Comparison of ENCODE assay signal across 10 mouse cellular contexts in genomic region chr6:142040306-142041175, GRCm38 (mm10). TPM values are rescaled to one million over a fixed set of nuclear protein-coding genes. Genes with fewer than 3 reads are reported as not detected.
DNase-seq lines count a peak whose midpoint lies in the region; ATAC-seq lines count a peak whose summit lies in the region.
"Had no signal": no experiment of that assay in that cellular context is flagged by ENCODE, and none has a peak within 500 bp of the region (broad histone marks: within the 10 kb centered on the region; RNA-seq: fewer than 3 reads in every experiment).

No protein-coding gene starts in this region.

- no peak overlapping the region for H3K4me2 ChIP-seq in hindbrain, embryonic 13.5 days
- H3K4me2 ChIP-seq: embryonic facial prominence, embryonic 12.5 days had no signal

- H3K9me3 ChIP-seq in hindbrain, embryonic 13.5 days: no peaks in the 10 kb centered on the region
- H3K9me3 ChIP-seq: embryonic facial prominence, embryonic 12.5 days had no signal

- no peaks in the 10 kb centered on the region for H3K27me3 ChIP-seq in hindbrain, embryonic 13.5 days
- H3K27me3 ChIP-seq in splenic B cell, adult 2 months (ENCODE audit: control insufficient read depth, insufficient read depth, low read length, poor library complexity, severe bottlenecking): no peaks in the 10 kb centered on the region
- H3K27me3 ChIP-seq: embryonic facial prominence, embryonic 12.5 days had no signal

- no peaks in the 10 kb centered on the region for H3K36me3 ChIP-seq in hindbrain, embryonic 13.5 days
- H3K36me3 ChIP-seq in splenic B cell, adult 2 months (ENCODE audit: control insufficient read depth, insufficient read depth, low read length, poor library complexity, severe bottlenecking): no peaks in the 10 kb centered on the region
- H3K36me3 ChIP-seq: embryonic facial prominence, embryonic 12.5 days had no signal

- WGBS in hindbrain, embryonic 13.5 days: 43% methylated on average over 16 of the region's 16 CpGs

- H3K4me1 ChIP-seq in hindbrain, embryonic 13.5 days (replicated peaks): no peaks in the 10 kb centered on the region
- H3K4me1 ChIP-seq: embryonic facial prominence, embryonic 12.5 days had no signal

- no peak overlapping the region for H3K4me3 ChIP-seq in hindbrain, embryonic 13.5 days
- H3K4me3 ChIP-seq: embryonic facial prominence, embryonic 12.5 days had no signal

- peak; percentile 78 for ATAC-seq in hindbrain, embryonic 13.5 days (ENCODE audit: low FRiP score)
- peak; percentile 85 for ATAC-seq in megakaryocyte-erythroid progenitor cell, adult 5-6 weeks (replicated peaks; ENCODE audit: low FRiP score, low TSS enrichment, poor library complexity, severe bottlenecking)

- H3K27ac ChIP-seq in hindbrain, embryonic 13.5 days: no peak overlapping the region
- H3K27ac ChIP-seq: embryonic facial prominence, embryonic 12.5 days had no signal

- peak; percentile 11 for DNase-seq in thymus, postnatal 4 days
- no peak for DNase-seq in thymus, postnatal 25 days
- peak; percentile 73 for DNase-seq in embryo, embryonic 10.5 days (ENCODE audit: low spot score)
- peak; percentile 14 for DNase-seq in layer of hippocampus, adult 9-11 months
- peak; percentile 1 for DNase-seq in splenic B cell, adult 2 months (ENCODE audit: low read depth, low spot score)
- no peak for DNase-seq in thymus, postnatal 10 days (ENCODE audit: low spot score in 2 of 2)

- no peak overlapping the region for H3K9ac ChIP-seq in hindbrain, embryonic 13.5 days
- H3K9ac ChIP-seq: embryonic facial prominence, embryonic 12.5 days had no signal

RNA-seq across cellular contexts. Expression of gene Gm6614, which starts 29.3 kb away (rescaled TPM):
- 0.10 TPM in 1 of 2 replicates, not detected in the other for polyA plus RNA-seq in hindbrain, embryonic 13.5 days (2015; fragmentation: Nextera tagmentation; extraction: Ambion mirVana)
- total RNA-seq in megakaryocyte-erythroid progenitor cell, adult 5-6 weeks (2014; fragmentation: Nextera tagmentation): not detected in 2 replicates
- total RNA-seq in megakaryocyte-erythroid progenitor cell, adult 5-6 weeks (2017): not detected in 2 replicates
- polyA plus RNA-seq: embryonic facial prominence, embryonic 12.5 days; lung, embryonic 16.5 days had no signal

Comparison
In these comparisons a context has a peak if more than half of its experiments do, and no peak if none do; other contexts are left out.
1. DNase-seq: peak in thymus, postnatal 4 days (single experiment), embryo, embryonic 10.5 days (single experiment), layer of hippocampus, adult 9-11 months (single experiment) and splenic B cell, adult 2 months (single experiment); none in thymus, postnatal 25 days (single experiment) and thymus, postnatal 10 days (0 of 2).